Mouse (Mus musculus) liver, postnatal 0 days (tissue): ENCODE results near the gene Chd9.

Source experiments
- CTCF ChIP-seq: sonication (generic); IDR thresholded peaks from 2 replicates; pipeline ENCODE4 v1.5.1; 2016; ENCODE audit warnings: antibody characterized with exemption, low read depth
- EP300 ChIP-seq: IDR thresholded peaks from 2 replicates; pipeline ENCODE4 v1.6.1; 2016; ENCODE audit warnings: antibody characterized with exemption, low read depth, mild to moderate bottlenecking

- TF ChIP-seq CTCF (peak; percentile 76), EP300 (no peak)
Measured at GRCm38 (mm10) chr8:90794990-90795861, 32.9 kb upstream of the Chd9 start.
